Mouse (Mus musculus) liver, embryonic 14.5 days (tissue): Measurements from ENCODE around the gene Btbd9.

Experiments
- CTCF ChIP-seq: IDR thresholded peaks from 2 replicates; pipeline ENCODE4 v1.5.1; 2016; ENCODE audit warnings: antibody characterized with exemption, low read depth, control low read depth
- EP300 ChIP-seq: IDR thresholded peaks from 2 replicates; pipeline ENCODE4 v1.6.1; 2016; ENCODE audit warnings: antibody characterized with exemption, low read depth

GRCm38 (mm10) chr17:30261983-30262340, 314.3 kb downstream of the Btbd9 start:
- no peak for TF ChIP-seq CTCF
- TF ChIP-seq EP300, result no peak
